Mouse (Mus musculus) cerebellum, adult 2 months (tissue): ENCODE results near the gene Jak1.

ENCODE experiments used
- CTCF ChIP-seq: fragments of 200-500 bp; IDR thresholded peaks from 2 replicates; pipeline ENCODE4 v1.5.1; 2011; ENCODE audit warnings: low read depth, mild to moderate bottlenecking, control low read depth, low read length, moderate library complexity, borderline replicate concordance; ENCODE audit not compliant: insufficient read depth
- POLR2A ChIP-seq: fragments of 200-500 bp; IDR thresholded peaks from 2 replicates; pipeline ENCODE4 v1.6.1; 2011; ENCODE audit warnings: low read length, control low read depth, borderline replicate concordance; ENCODE audit not compliant: insufficient read depth

- TF ChIP-seq POLR2A (no peak), CTCF (no peak)
Measured at GRCm38 (mm10) chr4:101239313-101240162, 25.5 kb downstream of the Jak1 start.
